Mouse (Mus musculus): ENCODE results near the gene Ndufaf1. TPM values are rescaled to one million over a fixed set of nuclear protein-coding genes. Genes with fewer than 3 reads are reported as not detected.
A peak's percentile ranks its signal among the peaks of the same experiment; 100 is the strongest.
"Not testable (repeated sequence)": the region's sequence is repeated elsewhere in the genome, so short reads cannot be mapped to it uniquely, and the experiment has no call there.

Ndufaf1 gene
- polyA plus RNA-seq, 1 experiment from 2014 or later, result 36.7 TPM

- H3K27ac ChIP-seq (ENCODE audit: low read length), result no peak overlapping the region
- WGBS, result 81% methylated on average over 2 of the region's 2 CpGs
- H3K9me3 ChIP-seq (ENCODE audit: control insufficient read depth, low read length), result no peaks in the 10 kb centered on the region
- ATAC-seq, result no peak
- H3K27me3 ChIP-seq (replicated peaks; ENCODE audit: control insufficient read depth, insufficient read depth, low read length), result no peaks in the 10 kb centered on the region
- H3K4me3 ChIP-seq (replicated peaks; ENCODE audit: low read length), result no peak overlapping the region
- H3K4me1 ChIP-seq (replicated peaks; ENCODE audit: control insufficient read depth, insufficient read depth, low read length), result no peaks in the 10 kb centered on the region
- H3K36me3 ChIP-seq (ENCODE audit: control insufficient read depth, insufficient read depth), result peaks cover 2% of the 10 kb centered on the region; the same call in 1 of the 2 replicates
- H3K9ac ChIP-seq (replicated peaks; ENCODE audit: low read depth, low read length), result no peak overlapping the region
- H3K4me2 ChIP-seq (ENCODE audit: low read length), result no peak overlapping the region
These were observed 21.1 kb upstream of the Ndufaf1 start for GRCm38 (mm10) chr2:119683706-119684105.

DNA sequence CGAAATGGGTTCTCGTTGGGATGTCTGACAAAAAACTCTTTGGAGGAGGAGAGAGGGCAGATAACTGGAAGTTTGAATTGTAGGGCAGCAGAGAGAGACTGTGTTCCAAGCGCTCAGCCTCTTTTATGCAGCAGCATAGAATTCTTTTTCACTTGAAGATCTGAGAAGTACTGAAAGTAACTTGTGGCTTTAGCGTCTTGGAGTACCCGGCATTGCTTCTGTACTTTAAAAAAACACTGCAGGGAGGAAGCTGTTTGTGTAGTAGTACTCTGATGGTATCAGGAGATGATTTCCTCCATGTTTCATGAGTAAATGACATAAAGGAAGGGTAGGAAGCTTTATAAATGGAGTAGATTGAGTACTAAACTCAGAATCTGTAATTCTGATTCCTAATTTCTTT is 13.2 kb upstream of the Ndufaf1 start:
- Histone ChIP-seq H3K4me2 (ENCODE audit: low read length) (peak overlapping the region; percentile 94), H3K27ac (ENCODE audit: low read length) (no peak overlapping the region), H3K36me3 (ENCODE audit: control insufficient read depth, insufficient read depth) (no peaks in the 10 kb centered on the region), H3K9ac (replicated peaks; ENCODE audit: low read depth, low read length) (peak overlapping the region; percentile 97), H3K4me1 (replicated peaks; ENCODE audit: control insufficient read depth, insufficient read depth, low read length) (peaks cover 16% of the 10 kb centered on the region), H3K27me3 (replicated peaks; ENCODE audit: control insufficient read depth, insufficient read depth, low read length) (no peaks in the 10 kb centered on the region), H3K4me3 (replicated peaks; ENCODE audit: low read length) (peak overlapping the region; percentile 100), H3K9me3 (ENCODE audit: control insufficient read depth, low read length) (no peaks in the 10 kb centered on the region)
- WGBS, result 4% methylated on average over 5 of the region's 5 CpGs
- no peak for ATAC-seq

GRCm38 (mm10) chr2:119675215-119675784 is 12.7 kb upstream of the Ndufaf1 start:
- Histone ChIP-seq H3K36me3 (ENCODE audit: control insufficient read depth, insufficient read depth) (no peaks in the 10 kb centered on the region), H3K9ac (replicated peaks; ENCODE audit: low read depth, low read length) (peak overlapping the region; percentile 97), H3K27me3 (replicated peaks; ENCODE audit: control insufficient read depth, insufficient read depth, low read length) (peaks cover 3% of the 10 kb centered on the region; the same call in 1 of the 2 replicates), H3K27ac (ENCODE audit: low read length) (peak overlapping the region; percentile 65), H3K4me2 (ENCODE audit: low read length) (peak overlapping the region; percentile 94), H3K4me1 (replicated peaks; ENCODE audit: control insufficient read depth, insufficient read depth, low read length) (peaks cover 16% of the 10 kb centered on the region), H3K9me3 (ENCODE audit: control insufficient read depth, low read length) (no peaks in the 10 kb centered on the region), H3K4me3 (replicated peaks; ENCODE audit: low read length) (peak overlapping the region; percentile 100)
- peak; percentile 82 for ATAC-seq
- WGBS, result 0% methylated on average over 39 of the region's 39 CpGs

- H3K36me3 ChIP-seq (ENCODE audit: control insufficient read depth, insufficient read depth), result no peaks in the 10 kb centered on the region
- 0% methylated on average over 36 of the region's 58 CpGs for WGBS
- H3K4me2 ChIP-seq (ENCODE audit: low read length), result peak within 1 kb of the TSS; percentile 95
- H3K4me3 ChIP-seq (replicated peaks; ENCODE audit: low read length), result peak within 1 kb of the TSS; percentile 100
- H3K27ac ChIP-seq (ENCODE audit: low read length), result peak within 1 kb of the TSS; percentile 79
- peaks cover 3% of the 10 kb centered on the region; the same call in 1 of the 2 replicates for H3K27me3 ChIP-seq (replicated peaks; ENCODE audit: control insufficient read depth, insufficient read depth, low read length)
- no peaks in the 10 kb centered on the region for H3K9me3 ChIP-seq (ENCODE audit: control insufficient read depth, low read length)
- ATAC-seq, result peak; percentile 97
- peak within 1 kb of the TSS; percentile 97 for H3K9ac ChIP-seq (replicated peaks; ENCODE audit: low read depth, low read length)
- H3K4me1 ChIP-seq (replicated peaks; ENCODE audit: control insufficient read depth, insufficient read depth, low read length), result peaks cover 16% of the 10 kb centered on the region
These were observed 12.0 kb upstream of the Ndufaf1 start, which contains the start of gene Rtf1 for GRCm38 (mm10) chr2:119674525-119675214. Gene Rtf1, plus strand, starts transcription at chr2:119675068.

DNA sequence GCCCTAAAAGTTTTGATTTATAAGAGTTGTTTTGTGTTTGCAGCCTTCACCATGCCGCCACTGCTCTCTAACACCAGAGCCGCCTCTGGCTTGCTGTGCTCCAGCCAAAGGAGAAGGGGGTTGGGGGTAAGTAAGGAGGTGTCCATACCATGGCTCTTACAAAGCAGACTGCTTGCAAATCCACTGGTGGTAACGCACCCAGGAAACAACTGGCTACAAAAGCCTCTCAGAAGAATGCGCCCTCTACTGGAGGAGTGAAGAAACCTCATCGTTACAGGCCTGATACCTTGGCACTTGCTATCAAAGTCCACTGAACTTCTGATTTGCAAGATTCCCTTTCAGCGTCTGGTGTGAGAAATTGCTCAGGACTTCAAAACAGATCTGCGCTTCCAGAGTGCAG is 6.4 kb upstream of the Ndufaf1 start:
- ATAC-seq, result no peak
- H3K36me3 ChIP-seq (ENCODE audit: control insufficient read depth, insufficient read depth), result no peaks in the 10 kb centered on the region
- WGBS, result 18% methylated on average over 7 of the region's 7 CpGs

DNA sequence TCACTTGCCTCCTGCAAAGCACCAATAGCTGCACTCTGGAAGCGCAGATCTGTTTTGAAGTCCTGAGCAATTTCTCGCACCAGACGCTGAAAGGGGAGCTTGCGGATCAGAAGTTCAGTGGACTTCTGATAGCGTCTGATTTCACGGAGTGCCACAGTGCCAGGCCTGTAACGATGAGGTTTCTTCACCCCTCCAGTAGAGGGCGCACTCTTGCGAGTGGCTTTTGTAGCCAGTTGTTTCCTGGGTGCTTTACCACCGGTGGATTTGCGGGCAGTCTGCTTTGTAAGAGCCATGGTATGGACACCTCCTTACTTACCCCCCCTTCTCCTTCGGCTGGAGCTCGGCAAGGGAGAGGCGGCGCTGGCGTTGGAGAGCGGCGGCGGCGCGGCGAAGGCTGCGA is 3.1 kb upstream of the Ndufaf1 start:
- H3K9me3 ChIP-seq (ENCODE audit: control insufficient read depth, low read length); H3K36me3 ChIP-seq (ENCODE audit: control insufficient read depth, insufficient read depth); ATAC-seq; H3K4me2 ChIP-seq (ENCODE audit: low read length); H3K4me1 ChIP-seq (replicated peaks; ENCODE audit: control insufficient read depth, insufficient read depth, low read length); H3K4me3 ChIP-seq (replicated peaks; ENCODE audit: low read length); H3K27ac ChIP-seq (ENCODE audit: low read length); H3K27me3 ChIP-seq (replicated peaks; ENCODE audit: control insufficient read depth, insufficient read depth, low read length); H3K9ac ChIP-seq (replicated peaks; ENCODE audit: low read depth, low read length): not testable (repeated sequence)
- 76% methylated on average over 17 of the region's 23 CpGs for WGBS

More for the DNA sequence above, 6.4 kb upstream of the Ndufaf1 start:
- Histone ChIP-seq H3K27me3 (replicated peaks; ENCODE audit: control insufficient read depth, insufficient read depth, low read length) (peaks cover 3% of the 10 kb centered on the region; the same call in 1 of the 2 replicates), H3K4me1 (replicated peaks; ENCODE audit: control insufficient read depth, insufficient read depth, low read length) (no peaks in the 10 kb centered on the region), H3K27ac (ENCODE audit: low read length) (no peak overlapping the region), H3K9me3 (ENCODE audit: control insufficient read depth, low read length) (no peaks in the 10 kb centered on the region), H3K4me2 (ENCODE audit: low read length) (no peak overlapping the region), H3K9ac (replicated peaks; ENCODE audit: low read depth, low read length) (no peak overlapping the region), H3K4me3 (replicated peaks; ENCODE audit: low read length) (no peak overlapping the region)

DNA sequence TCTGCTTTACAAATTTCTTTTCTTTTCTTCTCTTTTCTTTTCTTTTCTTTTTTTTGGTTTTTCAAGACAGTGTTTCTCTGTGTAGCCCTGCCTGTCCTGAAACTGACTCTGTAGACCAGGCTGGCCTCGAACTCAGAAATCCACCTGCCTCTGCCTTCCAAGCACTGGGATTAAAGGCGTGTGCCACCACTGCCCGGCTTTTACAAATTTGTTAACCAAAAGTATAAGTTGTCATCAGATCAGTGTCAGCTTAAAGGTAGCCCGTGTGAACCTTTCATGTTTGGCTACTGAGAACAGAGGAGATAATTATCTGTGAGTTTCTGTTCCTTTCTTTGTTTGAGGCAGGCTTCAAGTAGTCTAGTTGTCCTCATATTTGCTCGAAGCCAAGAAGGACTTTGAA is 18.4 kb downstream of the Ndufaf1 start:
- H3K27ac ChIP-seq (ENCODE audit: low read length), result no peak overlapping the region
- WGBS, result 88% methylated on average over 5 of the region's 5 CpGs
- H3K9ac ChIP-seq (replicated peaks; ENCODE audit: low read depth, low read length), result no peak overlapping the region
- no peak overlapping the region for H3K4me2 ChIP-seq (ENCODE audit: low read length)
- no peak for ATAC-seq
- peaks cover 8% of the 10 kb centered on the region for H3K36me3 ChIP-seq (ENCODE audit: control insufficient read depth, insufficient read depth)
- no peak overlapping the region for H3K4me3 ChIP-seq (replicated peaks; ENCODE audit: low read length)
- H3K27me3 ChIP-seq (replicated peaks; ENCODE audit: control insufficient read depth, insufficient read depth, low read length), result no peaks in the 10 kb centered on the region
- no peaks in the 10 kb centered on the region for H3K4me1 ChIP-seq (replicated peaks; ENCODE audit: control insufficient read depth, insufficient read depth, low read length)
- H3K9me3 ChIP-seq (ENCODE audit: control insufficient read depth, low read length), result no peaks in the 10 kb centered on the region

- Histone ChIP-seq H3K27ac (ENCODE audit: low read length) (no peak overlapping the region), H3K27me3 (replicated peaks; ENCODE audit: control insufficient read depth, insufficient read depth, low read length) (no peaks in the 10 kb centered on the region), H3K4me3 (replicated peaks; ENCODE audit: low read length) (no peak overlapping the region), H3K36me3 (ENCODE audit: control insufficient read depth, insufficient read depth) (peaks cover 3% of the 10 kb centered on the region; the same call in 1 of the 2 replicates), H3K4me2 (ENCODE audit: low read length) (no peak overlapping the region), H3K9ac (replicated peaks; ENCODE audit: low read depth, low read length) (no peak overlapping the region), H3K4me1 (replicated peaks; ENCODE audit: control insufficient read depth, insufficient read depth, low read length) (no peaks in the 10 kb centered on the region), H3K9me3 (ENCODE audit: control insufficient read depth, low read length) (no peaks in the 10 kb centered on the region)
- no peak for ATAC-seq
- 93% methylated on average over 5 of the region's 5 CpGs for WGBS
These were observed 21.3 kb downstream of the Ndufaf1 start for GRCm38 (mm10) chr2:119641214-119641912.

DNA sequence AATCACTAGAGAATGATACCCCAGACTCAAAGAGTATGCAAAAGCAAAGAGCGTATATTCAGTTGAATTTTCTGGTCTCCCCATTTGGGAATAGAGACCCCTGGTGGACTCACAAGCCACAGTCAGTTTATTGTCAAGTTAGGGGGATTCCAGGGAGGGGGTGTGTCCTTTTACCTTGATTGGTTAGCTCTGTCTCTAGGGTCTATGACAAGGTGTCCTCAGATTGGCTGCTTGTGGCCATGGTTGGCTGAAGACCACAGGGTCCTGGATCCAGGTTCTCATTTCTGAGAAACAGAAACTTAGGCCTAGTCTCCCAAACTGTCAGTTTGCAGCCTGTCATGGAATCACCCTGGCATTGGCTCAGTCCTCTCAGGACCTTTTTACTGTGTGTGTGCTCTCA is 25.8 kb downstream of the Ndufaf1 start:
- 72% methylated on average over 1 of the region's 1 CpGs for WGBS
- no peaks in the 10 kb centered on the region for H3K4me1 ChIP-seq (replicated peaks; ENCODE audit: control insufficient read depth, insufficient read depth, low read length)
- H3K4me3 ChIP-seq (replicated peaks; ENCODE audit: low read length), result no peak overlapping the region
- no peak overlapping the region for H3K27ac ChIP-seq (ENCODE audit: low read length)
- no peaks in the 10 kb centered on the region for H3K27me3 ChIP-seq (replicated peaks; ENCODE audit: control insufficient read depth, insufficient read depth, low read length)
- H3K9ac ChIP-seq (replicated peaks; ENCODE audit: low read depth, low read length), result no peak overlapping the region
- no peak overlapping the region for H3K4me2 ChIP-seq (ENCODE audit: low read length)
- no peak for ATAC-seq
- H3K9me3 ChIP-seq (ENCODE audit: control insufficient read depth, low read length), result no peaks in the 10 kb centered on the region
- H3K36me3 ChIP-seq (ENCODE audit: control insufficient read depth, insufficient read depth), result 0 out of 2 replicates have a peak, but pooled peaks cover 6% of the 10 kb centered on the region
